Mouse (Mus musculus) CH12.LX (cell line): ENCODE measurements around the gene App. TPM values are rescaled to one million over a fixed set of nuclear protein-coding genes. Genes with fewer than 3 reads are reported as not detected.

ENCODE experiments used
- DNase-seq: peaks from one replicate; pipeline ENCODE4 v3.0.0-alpha.2; 2013; ENCODE audit errors: extremely low read depth
- H3K27ac ChIP-seq: 2 replicates; pipeline ENCODE4 v1.5.1; 2012; ENCODE audit warnings: low read depth, mild to moderate bottlenecking, control low read depth, moderate library complexity; ENCODE audit not compliant: insufficient read depth
- H3K27me3 ChIP-seq: replicated peaks from 2 replicates; pipeline ENCODE3; 2012; ENCODE audit warnings: inconsistent platforms
- H3K36me3 ChIP-seq, 2 experiments: replicated peaks in 1 of 2; 2 replicates each; pipeline versions ENCODE3 to v1.6.1; 2012; ENCODE audit warnings: inconsistent platforms in 1 of 2, low read length in 1 of 2, mild to moderate bottlenecking in 1 of 2, mixed read lengths in 1 of 2, moderate library complexity in 1 of 2; ENCODE audit not compliant: control insufficient read depth in 1 of 2, insufficient read depth in 1 of 2
- H3K4me1 ChIP-seq, 2 experiments: 2 replicates each; pipeline ENCODE4 v1.6.1; 2012; ENCODE audit warnings: inconsistent platforms in 1 of 2, moderate library complexity in 1 of 2; ENCODE audit not compliant: insufficient read depth in 2 of 2, control insufficient read depth in 1 of 2
- H3K4me2 ChIP-seq: 2 replicates; pipeline ENCODE4 v1.6.1; 2012; ENCODE audit warnings: low read depth, mild to moderate bottlenecking, control low read depth; ENCODE audit not compliant: poor library complexity, insufficient read depth, severe bottlenecking
- H3K4me3 ChIP-seq, 3 experiments: fragments of 150-350 bp in 1 of 3; sonication (generic) in 1 of 3; replicated peaks in 1 of 3; 2 replicates each; pipeline versions ENCODE3 to v1.5.1; 2011 to 2012; ENCODE audit warnings: low read depth in 2 of 3, low read length in 2 of 3, mild to moderate bottlenecking in 2 of 3, moderate library complexity in 2 of 3, control low read depth in 1 of 3, improper control_type of control experiment in 1 of 3, inconsistent platforms in 1 of 3, mixed read lengths in 1 of 3; ENCODE audit not compliant: poor library complexity in 1 of 3
- H3K79me2 ChIP-seq: replicated peaks from 2 replicates; pipeline ENCODE4 v1.6.1; 2012; ENCODE audit warnings: mild to moderate bottlenecking, moderate library complexity; ENCODE audit not compliant: control insufficient read depth, poor library complexity, insufficient read depth, severe bottlenecking; ENCODE audit errors: extremely low read depth
- H3K9ac ChIP-seq: 2 replicates; pipeline ENCODE4 v1.6.1; 2012; ENCODE audit warnings: low read depth, mild to moderate bottlenecking, control low read depth, moderate library complexity; ENCODE audit not compliant: insufficient read depth
- H3K9me3 ChIP-seq: replicated peaks from 2 replicates; pipeline ENCODE3; 2012; ENCODE audit warnings: low read length, inconsistent platforms, mixed read lengths
- BHLHE40 ChIP-seq: IDR thresholded peaks from 2 replicates; pipeline ENCODE4 v1.6.1; 2011; ENCODE audit warnings: mild to moderate bottlenecking, low read depth, low read length, improper control_type of control experiment
- CTCF ChIP-seq, 2 experiments: IDR thresholded peaks in 1 of 2; conservative IDR thresholded peaks in 1 of 2; 2 replicates each; pipeline ENCODE4 v1.5.1; 2011 to 2012; ENCODE audit warnings: low read depth in 2 of 2, low read length in 2 of 2, improper control_type of control experiment in 1 of 2, inconsistent platforms in 1 of 2, mild to moderate bottlenecking in 1 of 2, moderate library complexity in 1 of 2
- EP300 ChIP-seq: IDR thresholded peaks from 2 replicates; pipeline ENCODE4 v1.6.1; 2011; ENCODE audit warnings: low read length, improper control_type of control experiment
- ETS1 ChIP-seq: conservative IDR thresholded peaks from 2 replicates; pipeline ENCODE4 v1.6.1; 2012; ENCODE audit warnings: low read depth, mild to moderate bottlenecking, inconsistent platforms, low read length, improper control_type of control experiment, moderate library complexity
- GABPA ChIP-seq: IDR thresholded peaks from 2 replicates; pipeline ENCODE4 v1.6.1; 2012; ENCODE audit warnings: low read depth, low read length, improper control_type of control experiment, inconsistent platforms; ENCODE audit not compliant: insufficient replicate concordance
- JUN ChIP-seq: IDR thresholded peaks from 2 replicates; pipeline ENCODE4 v1.6.1; 2011; ENCODE audit warnings: low read depth, mild to moderate bottlenecking, low read length, improper control_type of control experiment, moderate library complexity; ENCODE audit not compliant: insufficient read depth
- JUND ChIP-seq: conservative IDR thresholded peaks from 2 replicates; pipeline ENCODE4 v1.6.1; 2011; ENCODE audit warnings: low read depth, low read length, improper control_type of control experiment
- KAT2A ChIP-seq: IDR thresholded peaks from 2 replicates; pipeline ENCODE4 v1.6.1; 2012; ENCODE audit warnings: low read length, improper control_type of control experiment, inconsistent platforms; ENCODE audit not compliant: insufficient replicate concordance
- MAFK ChIP-seq: IDR thresholded peaks from 2 replicates; pipeline ENCODE4 v1.6.1; 2011; ENCODE audit warnings: low read length, improper control_type of control experiment; ENCODE audit not compliant: insufficient replicate concordance
- MAX ChIP-seq: IDR thresholded peaks from 2 replicates; pipeline ENCODE4 v1.6.1; 2011; ENCODE audit warnings: low read length, improper control_type of control experiment
- MEF2A ChIP-seq: IDR thresholded peaks from 2 replicates; pipeline ENCODE4 v1.6.1; 2014; ENCODE audit warnings: low read depth, mild to moderate bottlenecking, inconsistent platforms, low read length, improper control_type of control experiment, borderline replicate concordance
- MYC ChIP-seq: IDR thresholded peaks from 2 replicates; pipeline ENCODE4 v1.6.1; 2011; ENCODE audit warnings: low read depth, mild to moderate bottlenecking, improper control_type of control experiment, low read length
- PAX5 ChIP-seq: IDR thresholded peaks from 2 replicates; pipeline ENCODE4 v1.6.1; 2012; ENCODE audit warnings: low read length, inconsistent platforms, mixed read lengths
- POLR2A ChIP-seq: IDR thresholded peaks from 2 replicates; pipeline ENCODE4 v1.6.1; 2011; ENCODE audit warnings: low read depth, mild to moderate bottlenecking, improper control_type of control experiment, low read length
- POLR2AphosphoS2 ChIP-seq: IDR thresholded peaks from 2 replicates; pipeline ENCODE4 v1.6.1; 2011; ENCODE audit warnings: low read depth, low read length, improper control_type of control experiment
- RCOR1 ChIP-seq: conservative IDR thresholded peaks from 2 replicates; pipeline ENCODE4 v1.6.1; 2012; ENCODE audit warnings: low read depth, mild to moderate bottlenecking, inconsistent platforms, low read length, improper control_type of control experiment
- TCF12 ChIP-seq: IDR thresholded peaks from 2 replicates; pipeline ENCODE4 v1.6.1; 2014; ENCODE audit warnings: low read depth, mild to moderate bottlenecking, inconsistent platforms, low read length, improper control_type of control experiment
- ZC3H11A ChIP-seq: IDR thresholded peaks from 2 replicates; pipeline ENCODE4 v1.6.1; 2012; ENCODE audit warnings: low read depth, mild to moderate bottlenecking, inconsistent platforms, low read length, improper control_type of control experiment
- ZKSCAN1 ChIP-seq: IDR thresholded peaks from 2 replicates; pipeline ENCODE4 v1.6.1; 2012; ENCODE audit warnings: low read depth, inconsistent platforms, low read length, improper control_type of control experiment, borderline replicate concordance
- ZMIZ1 ChIP-seq: IDR thresholded peaks from 2 replicates; pipeline ENCODE4 v1.6.1; 2012; ENCODE audit warnings: low read depth, mild to moderate bottlenecking, inconsistent platforms, low read length, improper control_type of control experiment
- ZNF384 ChIP-seq: IDR thresholded peaks from 2 replicates; pipeline ENCODE4 v1.6.1; 2012; ENCODE audit warnings: low read depth, low read length, improper control_type of control experiment, inconsistent platforms
- dilution Hi-C: fragments of 300-500 bp; cut with MboI; formaldehyde crosslinking; loops from 2 replicates; pipeline ENCODE4 v1.14.3; 2020; ENCODE audit warnings: low sequenced_read_pairs; ENCODE audit not compliant: extremely low pct_unique_long_range_greater_than_20kb, extremely low pct_ligation_motif_present
- in situ Hi-C: fragments of 300-500 bp; cut with MboI; formaldehyde crosslinking; loops from 3 replicates; pipeline ENCODE4 v1.14.3; 2019; ENCODE audit warnings: low sequenced_read_pairs, low pct_ligation_motif_present, low pct_unique_long_range_greater_than_20kb, mixed read lengths
- polyA plus RNA-seq: library from polyadenylated mRNA; unstranded; fragments of >175 nt; gene quantifications from 2 replicates; pipeline ENCODE4 v1.2.1, GENCODE M21; 2012; ENCODE audit warnings: low read depth; ENCODE audit not compliant: insufficient read length
- total RNA-seq, 2 experiments: library from RNA; depleted of rRNA; stranded (reverse); fragments of 300-350 nt in 1 of 2; fragments of >200 nt in 1 of 2; gene quantifications; 2 replicates each; pipeline ENCODE4 v1.2.3; 2012 to 2014

Gene App
- total and polyA plus RNA-seq, 3 experiments, result 31.1 to 99.2 (median 84.1) TPM

DNA sequence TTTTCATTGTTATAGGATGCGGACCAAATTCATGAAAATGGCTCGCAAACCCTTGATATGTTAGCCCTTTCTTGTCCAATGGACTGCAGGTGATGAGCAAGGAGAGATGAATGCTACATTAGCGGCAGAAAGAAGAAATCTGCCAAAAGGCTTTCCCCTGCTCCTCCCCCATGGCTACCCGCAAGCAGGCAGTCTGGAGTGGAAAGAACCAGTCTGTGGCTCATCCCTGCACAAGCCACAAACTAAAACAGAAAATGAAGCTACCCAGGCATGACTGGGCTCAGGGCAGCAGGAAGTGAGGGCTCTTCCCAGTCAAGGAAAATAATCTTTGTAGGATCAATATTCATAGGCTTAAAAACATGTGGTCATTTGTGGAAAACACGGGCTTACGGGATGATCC is 54.6 kb downstream of the App start (continued):
- TF ChIP-seq JUN (no peak), MAX (peak; percentile 10; the same call in 1 of the 2 replicates), TCF12 (peak; percentile 65; the same call in 1 of the 2 replicates), MEF2A (peak; percentile 85), CTCF (conservative IDR thresholded peaks at IDR 0.05 in 1 of 2, IDR thresholded peaks at IDR 0.05 in 1 of 2; ENCODE audit: low read depth in 2 of 2, low read length in 2 of 2) (no peak), POLR2A (no peak), KAT2A (no peak)

- Histone ChIP-seq H3K4me3 (no peak overlapping the region), H3K4me1 (peaks cover 49 to 91% of the 10 kb centered on the region in 2 experiments), H3K9ac (peak overlapping the region; percentile 43; the same call in 1 of the 2 replicates), H3K27me3 (no peaks in the 10 kb centered on the region), H3K9me3 (no peaks in the 10 kb centered on the region), H3K79me2 (0 out of 2 replicates have a peak, but pooled peaks cover 5% of the 10 kb centered on the region), H3K4me2 (peak overlapping the region; percentile 16; the same call in 1 of the 2 replicates), H3K27ac (peak overlapping the region; percentile 14; the same call in 1 of the 2 replicates), H3K36me3 (peaks cover 4 to 7% of the 10 kb centered on the region in 2 experiments)
- in situ Hi-C loops (no loop called here), dilution Hi-C loops (no loop called here)
- TF ChIP-seq JUND (0 out of 2 replicates have a peak, but pooled peaks have one; percentile 36), POLR2A (no peak), RCOR1 (no peak), EP300 (no peak; the same call in 1 of the 2 replicates), MYC (no peak), ZC3H11A (no peak), ZMIZ1 (no peak), ZKSCAN1 (no peak), BHLHE40 (no peak), ETS1 (peak; percentile 7; the same call in 1 of the 2 replicates), POLR2AphosphoS2 (no peak)
- DNase-seq, result no peak
These were observed 56.0 kb downstream of the App start for GRCm38 (mm10) chr16:85117541-85117940.

GRCm38 (mm10) chr16:85115837-85116236 is 57.7 kb downstream of the App start:
- Histone ChIP-seq H3K79me2 (0 out of 2 replicates have a peak, but pooled peaks cover 5% of the 10 kb centered on the region), H3K9ac (no peak overlapping the region), H3K4me2 (no peak overlapping the region), H3K36me3 (peaks cover 4 to 7% of the 10 kb centered on the region in 2 experiments), H3K9me3 (no peaks in the 10 kb centered on the region), H3K27me3 (no peaks in the 10 kb centered on the region), H3K4me1 (peaks cover 41 to 90% of the 10 kb centered on the region in 2 experiments), H3K4me3 (no peak overlapping the region), H3K27ac (no peak overlapping the region)
- no peak for DNase-seq
- TF ChIP-seq GABPA (no peak), PAX5 (no peak), ZMIZ1 (no peak), CTCF (conservative IDR thresholded peaks at IDR 0.05 in 1 of 2, IDR thresholded peaks at IDR 0.05 in 1 of 2; ENCODE audit: low read depth in 2 of 2, low read length in 2 of 2) (no peak), ZKSCAN1 (no peak), ZNF384 (no peak), MAFK (no peak)
- dilution Hi-C loops (no loop called here), in situ Hi-C loops (no loop called here)
